Mouse (Mus musculus): ENCODE measurements around the gene Itga10.
"Not testable (repeated sequence)": the region's sequence is repeated elsewhere in the genome, so short reads cannot be mapped to it uniquely, and the experiment has no call there.

Itga10 gene

GRCm38 (mm10) chr3:96634928-96635879, 10.2 kb upstream of the Itga10 start, which contains the start of the genes Pex11b and Gm42957:
Gene Pex11b, plus strand, starts transcription at chr3:96635376.
Gene Gm42957, plus strand, starts transcription at chr3:96635474.
- DNase-seq (ENCODE audit: low spot score in 2 of 2) = peak; percentile 72 to 76

GRCm38 (mm10) chr3:96635906-96636305, 9.5 kb upstream of the Itga10 start:
- no peak for DNase-seq (ENCODE audit: low spot score in 2 of 2)

- no peak for DNase-seq (ENCODE audit: low spot score in 2 of 2)
These were observed 8.9 kb upstream of the Itga10 start for GRCm38 (mm10) chr3:96636448-96636847.

- peak; percentile 56 to 70 for DNase-seq (ENCODE audit: low spot score in 2 of 2)
These were observed 6.2 kb upstream of the Itga10 start for GRCm38 (mm10) chr3:96639219-96639618.

GRCm38 (mm10) chr3:96647365-96647764, 2.0 kb downstream of the Itga10 start:
- no peak for DNase-seq (ENCODE audit: low spot score in 2 of 2)

- no peak for DNase-seq (ENCODE audit: low spot score in 2 of 2)
These were observed 15.5 kb downstream of the Itga10 start for GRCm38 (mm10) chr3:96660901-96661300.

GRCm38 (mm10) chr3:96662731-96663316, 17.4 kb downstream of the Itga10 start:
- no peak for DNase-seq (ENCODE audit: low spot score in 2 of 2)

- DNase-seq (ENCODE audit: low spot score in 2 of 2) = peak; percentile 16 to 58
These were observed 18.3 kb downstream of the Itga10 start for GRCm38 (mm10) chr3:96663432-96664239.

- not testable (repeated sequence) for DNase-seq (ENCODE audit: low spot score in 2 of 2)
These were observed 20.5 kb downstream of the Itga10 start for GRCm38 (mm10) chr3:96665732-96666363.

- no peak for DNase-seq (ENCODE audit: low spot score in 2 of 2)
These were observed 21.5 kb downstream of the Itga10 start for GRCm38 (mm10) chr3:96666916-96667315.

- peak in 1 of 2 experiments; percentile 14 for DNase-seq (ENCODE audit: low spot score in 2 of 2)
These were observed 21.9 kb downstream of the Itga10 start for GRCm38 (mm10) chr3:96667316-96667715.

- DNase-seq (ENCODE audit: low spot score in 2 of 2) = no peak
These were observed 23.2 kb downstream of the Itga10 start for GRCm38 (mm10) chr3:96668424-96669067.

- peak; percentile 68 to 72 for DNase-seq (ENCODE audit: low spot score in 2 of 2)
These were observed 24.5 kb downstream of the Itga10 start, which contains the start of gene Ankrd35 for GRCm38 (mm10) chr3:96669727-96670468. Gene Ankrd35, plus strand, starts transcription at chr3:96670131.

- DNase-seq (ENCODE audit: low spot score in 2 of 2) = no peak
These were observed 26.1 kb downstream of the Itga10 start for GRCm38 (mm10) chr3:96671519-96671918.

GRCm38 (mm10) chr3:96673514-96673913, 28.1 kb downstream of the Itga10 start:
- DNase-seq (ENCODE audit: low spot score in 2 of 2) = no peak

GRCm38 (mm10) chr3:96674442-96674841, 29.1 kb downstream of the Itga10 start:
- no peak for DNase-seq (ENCODE audit: low spot score in 2 of 2)

- no peak for DNase-seq (ENCODE audit: low spot score in 2 of 2)
These were observed 29.8 kb downstream of the Itga10 start for GRCm38 (mm10) chr3:96675171-96675570.

- DNase-seq (ENCODE audit: low spot score in 2 of 2) = no peak
These were observed 30.3 kb downstream of the Itga10 start for GRCm38 (mm10) chr3:96675690-96676089.

GRCm38 (mm10) chr3:96678456-96678855, 33.1 kb downstream of the Itga10 start:
- DNase-seq (ENCODE audit: low spot score in 2 of 2) = no peak

- no peak for DNase-seq (ENCODE audit: low spot score in 2 of 2)
These were observed 33.8 kb downstream of the Itga10 start for GRCm38 (mm10) chr3:96679159-96679674.

Measured in thymus, postnatal 10 days (tissue).